Mouse (Mus musculus) CH12.LX (cell line): ENCODE measurements around the gene AI837181. TPM values are rescaled to one million over a fixed set of nuclear protein-coding genes. Genes with fewer than 3 reads are reported as not detected.

Experiments used
- DNase-seq: peaks from one replicate; pipeline ENCODE4 v3.0.0-alpha.2; 2013; ENCODE audit errors: extremely low read depth
- H3K27ac ChIP-seq: 2 replicates; pipeline ENCODE4 v1.5.1; 2012; ENCODE audit warnings: low read depth, mild to moderate bottlenecking, control low read depth, moderate library complexity; ENCODE audit not compliant: insufficient read depth
- H3K27me3 ChIP-seq: replicated peaks from 2 replicates; pipeline ENCODE3; 2012; ENCODE audit warnings: inconsistent platforms
- H3K36me3 ChIP-seq, 2 experiments: replicated peaks in 1 of 2; 2 replicates each; pipeline versions ENCODE3 to v1.6.1; 2012; ENCODE audit warnings: inconsistent platforms in 1 of 2, low read length in 1 of 2, mild to moderate bottlenecking in 1 of 2, mixed read lengths in 1 of 2, moderate library complexity in 1 of 2; ENCODE audit not compliant: control insufficient read depth in 1 of 2, insufficient read depth in 1 of 2
- H3K4me1 ChIP-seq, 2 experiments: 2 replicates each; pipeline ENCODE4 v1.6.1; 2012; ENCODE audit warnings: inconsistent platforms in 1 of 2, moderate library complexity in 1 of 2; ENCODE audit not compliant: insufficient read depth in 2 of 2, control insufficient read depth in 1 of 2
- H3K4me2 ChIP-seq: 2 replicates; pipeline ENCODE4 v1.6.1; 2012; ENCODE audit warnings: low read depth, mild to moderate bottlenecking, control low read depth; ENCODE audit not compliant: poor library complexity, insufficient read depth, severe bottlenecking
- H3K4me3 ChIP-seq, 3 experiments: fragments of 150-350 bp in 1 of 3; sonication (generic) in 1 of 3; replicated peaks in 1 of 3; 2 replicates each; pipeline versions ENCODE3 to v1.5.1; 2011 to 2012; ENCODE audit warnings: low read depth in 2 of 3, low read length in 2 of 3, mild to moderate bottlenecking in 2 of 3, moderate library complexity in 2 of 3, control low read depth in 1 of 3, improper control_type of control experiment in 1 of 3, inconsistent platforms in 1 of 3, mixed read lengths in 1 of 3; ENCODE audit not compliant: poor library complexity in 1 of 3
- H3K79me2 ChIP-seq: replicated peaks from 2 replicates; pipeline ENCODE4 v1.6.1; 2012; ENCODE audit warnings: mild to moderate bottlenecking, moderate library complexity; ENCODE audit not compliant: control insufficient read depth, poor library complexity, insufficient read depth, severe bottlenecking; ENCODE audit errors: extremely low read depth
- H3K9ac ChIP-seq: 2 replicates; pipeline ENCODE4 v1.6.1; 2012; ENCODE audit warnings: low read depth, mild to moderate bottlenecking, control low read depth, moderate library complexity; ENCODE audit not compliant: insufficient read depth
- H3K9me3 ChIP-seq: replicated peaks from 2 replicates; pipeline ENCODE3; 2012; ENCODE audit warnings: low read length, inconsistent platforms, mixed read lengths
- BHLHE40 ChIP-seq: IDR thresholded peaks from 2 replicates; pipeline ENCODE4 v1.6.1; 2011; ENCODE audit warnings: mild to moderate bottlenecking, low read depth, low read length, improper control_type of control experiment
- CHD2 ChIP-seq: IDR thresholded peaks from 2 replicates; pipeline ENCODE4 v1.6.1; 2011; ENCODE audit warnings: low read length, improper control_type of control experiment
- CTCF ChIP-seq, 2 experiments: IDR thresholded peaks in 1 of 2; conservative IDR thresholded peaks in 1 of 2; 2 replicates each; pipeline ENCODE4 v1.5.1; 2011 to 2012; ENCODE audit warnings: low read depth in 2 of 2, low read length in 2 of 2, improper control_type of control experiment in 1 of 2, inconsistent platforms in 1 of 2, mild to moderate bottlenecking in 1 of 2, moderate library complexity in 1 of 2
- E2F4 ChIP-seq: IDR thresholded peaks from 2 replicates; pipeline ENCODE4 v1.6.1; 2011; ENCODE audit warnings: low read depth, low read length, improper control_type of control experiment; ENCODE audit not compliant: insufficient replicate concordance
- ELF1 ChIP-seq: IDR thresholded peaks from 2 replicates; pipeline ENCODE4 v1.6.1; 2014; ENCODE audit warnings: low read depth, mild to moderate bottlenecking, inconsistent platforms, low read length, improper control_type of control experiment
- EP300 ChIP-seq: IDR thresholded peaks from 2 replicates; pipeline ENCODE4 v1.6.1; 2011; ENCODE audit warnings: low read length, improper control_type of control experiment
- HCFC1 ChIP-seq: IDR thresholded peaks from 2 replicates; pipeline ENCODE4 v1.6.1; 2012; ENCODE audit warnings: low read depth, mild to moderate bottlenecking, inconsistent platforms, low read length, improper control_type of control experiment
- IRF4 ChIP-seq: IDR thresholded peaks from 2 replicates; pipeline ENCODE4 v1.6.1; 2014; ENCODE audit warnings: low read depth, mild to moderate bottlenecking, inconsistent platforms, low read length, improper control_type of control experiment
- JUND ChIP-seq: conservative IDR thresholded peaks from 2 replicates; pipeline ENCODE4 v1.6.1; 2011; ENCODE audit warnings: low read depth, low read length, improper control_type of control experiment
- KAT2A ChIP-seq: IDR thresholded peaks from 2 replicates; pipeline ENCODE4 v1.6.1; 2012; ENCODE audit warnings: low read length, improper control_type of control experiment, inconsistent platforms; ENCODE audit not compliant: insufficient replicate concordance
- MAX ChIP-seq: IDR thresholded peaks from 2 replicates; pipeline ENCODE4 v1.6.1; 2011; ENCODE audit warnings: low read length, improper control_type of control experiment
- MAZ ChIP-seq: IDR thresholded peaks from 2 replicates; pipeline ENCODE4 v1.6.1; 2012; ENCODE audit warnings: low read depth, mild to moderate bottlenecking, inconsistent platforms, low read length, improper control_type of control experiment, moderate library complexity
- MEF2A ChIP-seq: IDR thresholded peaks from 2 replicates; pipeline ENCODE4 v1.6.1; 2014; ENCODE audit warnings: low read depth, mild to moderate bottlenecking, inconsistent platforms, low read length, improper control_type of control experiment, borderline replicate concordance
- MXI1 ChIP-seq: IDR thresholded peaks from 2 replicates; pipeline ENCODE4 v1.6.1; 2011; ENCODE audit warnings: mild to moderate bottlenecking, low read depth, low read length, improper control_type of control experiment
- MYC ChIP-seq: IDR thresholded peaks from 2 replicates; pipeline ENCODE4 v1.6.1; 2011; ENCODE audit warnings: low read depth, mild to moderate bottlenecking, improper control_type of control experiment, low read length
- NELFE ChIP-seq: IDR thresholded peaks from 2 replicates; pipeline ENCODE4 v1.6.1; 2011; ENCODE audit warnings: low read depth, low read length, improper control_type of control experiment
- NRF1 ChIP-seq: IDR thresholded peaks from 2 replicates; pipeline ENCODE4 v1.6.1; 2014; ENCODE audit warnings: low read depth, mild to moderate bottlenecking, inconsistent platforms, low read length, improper control_type of control experiment, moderate library complexity
- PAX5 ChIP-seq: IDR thresholded peaks from 2 replicates; pipeline ENCODE4 v1.6.1; 2012; ENCODE audit warnings: low read length, inconsistent platforms, mixed read lengths
- POLR2A ChIP-seq: IDR thresholded peaks from 2 replicates; pipeline ENCODE4 v1.6.1; 2011; ENCODE audit warnings: low read depth, mild to moderate bottlenecking, improper control_type of control experiment, low read length
- POLR2AphosphoS2 ChIP-seq: IDR thresholded peaks from 2 replicates; pipeline ENCODE4 v1.6.1; 2011; ENCODE audit warnings: low read depth, low read length, improper control_type of control experiment
- RAD21 ChIP-seq: IDR thresholded peaks from 2 replicates; pipeline ENCODE4 v1.6.1; 2011; ENCODE audit warnings: low read depth, mild to moderate bottlenecking, low read length, improper control_type of control experiment, moderate library complexity
- RCOR1 ChIP-seq: conservative IDR thresholded peaks from 2 replicates; pipeline ENCODE4 v1.6.1; 2012; ENCODE audit warnings: low read depth, mild to moderate bottlenecking, inconsistent platforms, low read length, improper control_type of control experiment
- SIN3A ChIP-seq: IDR thresholded peaks from 2 replicates; pipeline ENCODE4 v1.6.1; 2012; ENCODE audit warnings: low read length, improper control_type of control experiment, inconsistent platforms
- SMC3 ChIP-seq: IDR thresholded peaks from 2 replicates; pipeline ENCODE4 v1.6.1; 2011; ENCODE audit warnings: low read depth, low read length, improper control_type of control experiment
- TBP ChIP-seq: conservative IDR thresholded peaks from 2 replicates; pipeline ENCODE4 v1.6.1; 2011; ENCODE audit warnings: low read depth, low read length, improper control_type of control experiment
- TCF12 ChIP-seq: IDR thresholded peaks from 2 replicates; pipeline ENCODE4 v1.6.1; 2014; ENCODE audit warnings: low read depth, mild to moderate bottlenecking, inconsistent platforms, low read length, improper control_type of control experiment
- UBTF ChIP-seq: IDR thresholded peaks from 2 replicates; pipeline ENCODE4 v1.6.1; 2012; ENCODE audit warnings: low read depth, mild to moderate bottlenecking, inconsistent platforms, low read length, improper control_type of control experiment, moderate library complexity
- USF1 ChIP-seq: IDR thresholded peaks from 2 replicates; pipeline ENCODE4 v1.6.1; 2014; ENCODE audit warnings: low read depth, mild to moderate bottlenecking, inconsistent platforms, low read length, improper control_type of control experiment
- ZKSCAN1 ChIP-seq: IDR thresholded peaks from 2 replicates; pipeline ENCODE4 v1.6.1; 2012; ENCODE audit warnings: low read depth, inconsistent platforms, low read length, improper control_type of control experiment, borderline replicate concordance
- ZMIZ1 ChIP-seq: IDR thresholded peaks from 2 replicates; pipeline ENCODE4 v1.6.1; 2012; ENCODE audit warnings: low read depth, mild to moderate bottlenecking, inconsistent platforms, low read length, improper control_type of control experiment
- dilution Hi-C: fragments of 300-500 bp; cut with MboI; formaldehyde crosslinking; loops from 2 replicates; pipeline ENCODE4 v1.14.3; 2020; ENCODE audit warnings: low sequenced_read_pairs; ENCODE audit not compliant: extremely low pct_unique_long_range_greater_than_20kb, extremely low pct_ligation_motif_present
- in situ Hi-C: fragments of 300-500 bp; cut with MboI; formaldehyde crosslinking; loops from 3 replicates; pipeline ENCODE4 v1.14.3; 2019; ENCODE audit warnings: low sequenced_read_pairs, low pct_ligation_motif_present, low pct_unique_long_range_greater_than_20kb, mixed read lengths
- polyA plus RNA-seq: library from polyadenylated mRNA; unstranded; fragments of >175 nt; gene quantifications from 2 replicates; pipeline ENCODE4 v1.2.1, GENCODE M21; 2012; ENCODE audit warnings: low read depth; ENCODE audit not compliant: insufficient read length
- total RNA-seq, 2 experiments: library from RNA; depleted of rRNA; stranded (reverse); fragments of 300-350 nt in 1 of 2; fragments of >200 nt in 1 of 2; gene quantifications; 2 replicates each; pipeline ENCODE4 v1.2.3; 2012 to 2014

Gene AI837181
- total and polyA plus RNA-seq, 3 experiments, result 9.8 to 25.1 (median 22.0) TPM

- dilution Hi-C loops (no loop called here), in situ Hi-C loops (no loop called here)
- H3K27ac ChIP-seq, result peak within 1 kb of the TSS; percentile 78
- H3K36me3 ChIP-seq, result peaks cover 20 to 40% of the 10 kb centered on the region in 2 experiments
- peaks cover 5 to 39% of the 10 kb centered on the region in 2 experiments for H3K4me1 ChIP-seq
- peak within 1 kb of the TSS; percentile 96 for H3K9ac ChIP-seq
- H3K79me2 ChIP-seq, result peaks cover 28% of the 10 kb centered on the region
- H3K27me3 ChIP-seq, result no peaks in the 10 kb centered on the region
- peak within 1 kb of the TSS; percentile 91 to 94 (median 92) for H3K4me3 ChIP-seq
- no peaks in the 10 kb centered on the region for H3K9me3 ChIP-seq
- peak within 1 kb of the TSS; percentile 80 for H3K4me2 ChIP-seq
- peak; percentile 97 for DNase-seq
- peak; percentile 94 for TF ChIP-seq POLR2A
- TF ChIP-seq ELF1, result peak; percentile 98
- TF ChIP-seq MEF2A, result 0 out of 2 replicates have a peak, but pooled peaks have one; percentile 46
- no peak for TF ChIP-seq UBTF
- no peak for TF ChIP-seq EP300
- TF ChIP-seq SIN3A, result peak; percentile 93
- no peak for TF ChIP-seq ZKSCAN1
- no peak for TF ChIP-seq RAD21
- peak; percentile 90 for TF ChIP-seq NELFE
- no peak for TF ChIP-seq PAX5
- TF ChIP-seq TBP, result peak; percentile 90
- TF ChIP-seq IRF4, result no peak; the same call in 1 of the 2 replicates
- TF ChIP-seq E2F4, result no peak
- TF ChIP-seq RCOR1, result no peak
- peak; percentile 39; the same call in 1 of the 2 replicates for TF ChIP-seq BHLHE40
- peak; percentile 36; the same call in 1 of the 2 replicates for TF ChIP-seq CHD2
- TF ChIP-seq KAT2A, result peak; percentile 90
- peak; percentile 93 for TF ChIP-seq HCFC1
- peak; percentile 49; the same call in 1 of the 2 replicates for TF ChIP-seq MAZ
- no peak for TF ChIP-seq JUND
- TF ChIP-seq MXI1, result peak; percentile 64; the same call in 1 of the 2 replicates
- peak; percentile 84; the same call in 1 of the 2 replicates for TF ChIP-seq POLR2AphosphoS2
- peak; percentile 97 for TF ChIP-seq NRF1
- no peak for TF ChIP-seq SMC3
- TF ChIP-seq CTCF (conservative IDR thresholded peaks at IDR 0.05 in 1 of 2, IDR thresholded peaks at IDR 0.05 in 1 of 2; ENCODE audit: low read depth in 2 of 2, low read length in 2 of 2), result no peak
- no peak; the same call in 1 of the 2 replicates for TF ChIP-seq MAX
- peak; percentile 83 for TF ChIP-seq ZMIZ1
- TF ChIP-seq MYC, result 0 out of 2 replicates have a peak, but pooled peaks have one; percentile 42
- no peak for TF ChIP-seq USF1
- TF ChIP-seq TCF12, result peak; percentile 96
Observed at GRCm38 (mm10) chr19:5388588-5389242, 36.2 kb upstream of the AI837181 start, which contains the start of gene Sart1. Gene Sart1 (minus strand): TSS chr19:5388703.
